Mouse (Mus musculus) G1E-ER4 (cell line): ENCODE data around the gene Krt7. TPM values are rescaled to one million over a fixed set of nuclear protein-coding genes. Genes with fewer than 3 reads are reported as not detected.

Experiments
- GATA1 ChIP-seq: IDR thresholded peaks from one replicate; pipeline ENCODE4 v1.8.0; 2012; ENCODE audit warnings: low read length, inconsistent platforms
- polyA plus RNA-seq: library from polyadenylated mRNA; stranded (reverse); fragments of >175 nt; gene quantifications from 2 replicates; pipeline ENCODE4 v1.2.3, GENCODE M21; 2012

The Krt7 gene
- not detected in 2 replicates for polyA plus RNA-seq

- no peak for TF ChIP-seq GATA1
Measured at GRCm38 (mm10) chr15:101410775-101411174, at the start of gene Krt7. Krt7 (plus strand) TSS chr15:101411043.

GRCm38 (mm10) chr15:101362393-101363010 is 48.3 kb upstream of the Krt7 start:
- no peak for TF ChIP-seq GATA1

GRCm38 (mm10) chr15:101363933-101364332 is 46.9 kb upstream of the Krt7 start:
- no peak for TF ChIP-seq GATA1

- TF ChIP-seq GATA1: no peak
Measured at GRCm38 (mm10) chr15:101364425-101364824, 46.4 kb upstream of the Krt7 start.

- no peak for TF ChIP-seq GATA1
Measured at GRCm38 (mm10) chr15:101364891-101365671, 45.8 kb upstream of the Krt7 start.

GRCm38 (mm10) chr15:101365721-101366120 is 45.1 kb upstream of the Krt7 start:
- TF ChIP-seq GATA1: no peak

GRCm38 (mm10) chr15:101366482-101366881 is 44.4 kb upstream of the Krt7 start:
- no peak for TF ChIP-seq GATA1

- no peak for TF ChIP-seq GATA1
Measured at GRCm38 (mm10) chr15:101366926-101367325, 43.9 kb upstream of the Krt7 start.

GRCm38 (mm10) chr15:101367497-101367896 is 43.3 kb upstream of the Krt7 start:
- TF ChIP-seq GATA1: no peak

GRCm38 (mm10) chr15:101368015-101368414 is 42.8 kb upstream of the Krt7 start:
- TF ChIP-seq GATA1: no peak

- no peak for TF ChIP-seq GATA1
Measured at GRCm38 (mm10) chr15:101368502-101369381, 42.1 kb upstream of the Krt7 start.

- TF ChIP-seq GATA1: no peak
Measured at GRCm38 (mm10) chr15:101369382-101370100, 41.3 kb upstream of the Krt7 start.

GRCm38 (mm10) chr15:101370101-101370911 is 40.5 kb upstream of the Krt7 start, which contains the start of gene Krt80:
Krt80 (minus strand) TSS chr15:101370162.
- no peak for TF ChIP-seq GATA1
